Mouse (Mus musculus) cerebellum, adult 2 months (tissue): ENCODE measurements around the gene Phactr2. TPM values are rescaled to one million over a fixed set of nuclear protein-coding genes. Genes with fewer than 3 reads are reported as not detected.

ENCODE experiments used
- DNase-seq, 2 experiments: peaks; one replicate each; pipeline ENCODE4 v3.0.0; 2021
- H3K27ac ChIP-seq: fragments of 200-500 bp; 2 replicates; pipeline ENCODE4 v1.5.1; 2012; ENCODE audit warnings: low read length, control low read depth, inconsistent platforms; ENCODE audit not compliant: insufficient read depth
- H3K27me3 ChIP-seq: fragments of 200-500 bp; 2 replicates; pipeline ENCODE4 v1.6.1; 2012; ENCODE audit warnings: inconsistent platforms, mild to moderate bottlenecking, low read length, moderate library complexity; ENCODE audit not compliant: control insufficient read depth, insufficient read depth
- H3K4me1 ChIP-seq: fragments of 200-500 bp; 2 replicates; pipeline ENCODE4 v1.6.1; 2011; ENCODE audit warnings: low read length; ENCODE audit not compliant: control insufficient read depth, insufficient read depth
- H3K4me3 ChIP-seq: fragments of 200-500 bp; replicated peaks from 2 replicates; pipeline ENCODE3; 2011; ENCODE audit warnings: mild to moderate bottlenecking, low read depth, low read length, control low read depth; ENCODE audit not compliant: insufficient read depth
- CTCF ChIP-seq: fragments of 200-500 bp; IDR thresholded peaks from 2 replicates; pipeline ENCODE4 v1.5.1; 2011; ENCODE audit warnings: low read depth, mild to moderate bottlenecking, control low read depth, low read length, moderate library complexity, borderline replicate concordance; ENCODE audit not compliant: insufficient read depth
- POLR2A ChIP-seq: fragments of 200-500 bp; IDR thresholded peaks from 2 replicates; pipeline ENCODE4 v1.6.1; 2011; ENCODE audit warnings: low read length, control low read depth, borderline replicate concordance; ENCODE audit not compliant: insufficient read depth
- WGBS: fragments of 180-500 bp; shearing (Covaris S2); methylation state at CpG from one replicate; pipeline ENCODE4 v1.1.7; 2018; 5-methylcytosine and 5-hydroxymethylcytosine counted together
- polyA plus RNA-seq: library from polyadenylated mRNA; depleted of rRNA; stranded (reverse); fragments of >200 nt; gene quantifications from 2 replicates; pipeline ENCODE4 v1.2.3, GENCODE M21; 2012

Gene Phactr2
- polyA plus RNA-seq, 1 experiment = 11.9 TPM

GRCm38 (mm10) chr10:13360913-13361312, 113.3 kb downstream of the Phactr2 start:
- TF ChIP-seq POLR2A (no peak), CTCF (no peak)
- Histone ChIP-seq H3K27me3 (no peaks in the 10 kb centered on the region), H3K4me3 (no peak overlapping the region), H3K27ac (no peak overlapping the region), H3K4me1 (no peaks in the 10 kb centered on the region)
- DNase-seq = no peak

DNA sequence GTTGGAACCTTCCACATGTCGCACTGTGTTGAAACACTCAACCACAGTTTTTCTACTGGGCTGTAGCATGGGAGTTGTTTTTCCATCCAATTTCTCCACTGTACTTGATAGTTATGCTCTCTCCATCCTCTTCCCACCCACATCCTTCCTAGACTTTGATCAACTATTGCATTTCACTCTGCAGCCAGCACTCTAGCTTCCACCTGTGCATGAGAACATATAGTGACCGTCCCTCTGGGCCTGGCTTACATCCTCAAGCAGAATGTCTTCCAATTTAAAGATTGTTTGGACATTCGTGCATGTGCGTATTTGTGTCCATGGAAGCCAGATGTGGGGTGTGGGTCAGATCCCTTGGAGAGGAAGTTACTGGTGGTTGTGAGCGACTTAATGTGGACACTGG, 114.4 kb downstream of the Phactr2 start:
- no peak overlapping the region for H3K4me3 ChIP-seq
- WGBS = 96% methylated on average over 5 of the region's 5 CpGs
- H3K27me3 ChIP-seq = no peaks in the 10 kb centered on the region
- H3K27ac ChIP-seq = no peak overlapping the region
- DNase-seq = no peak
- no peak for TF ChIP-seq CTCF
- no peak for TF ChIP-seq POLR2A
- H3K4me1 ChIP-seq = no peaks in the 10 kb centered on the region

- Histone ChIP-seq H3K27ac (no peak overlapping the region), H3K4me1 (no peaks in the 10 kb centered on the region), H3K27me3 (no peaks in the 10 kb centered on the region; the same call in 1 of the 2 replicates), H3K4me3 (no peak overlapping the region)
- peak in 1 of 2 experiments; percentile 18 for DNase-seq
- TF ChIP-seq POLR2A (no peak), CTCF (no peak)
- WGBS = 10% methylated on average over 3 of the region's 3 CpGs
Observed at GRCm38 (mm10) chr10:13358679-13359078, 115.5 kb downstream of the Phactr2 start.

DNA sequence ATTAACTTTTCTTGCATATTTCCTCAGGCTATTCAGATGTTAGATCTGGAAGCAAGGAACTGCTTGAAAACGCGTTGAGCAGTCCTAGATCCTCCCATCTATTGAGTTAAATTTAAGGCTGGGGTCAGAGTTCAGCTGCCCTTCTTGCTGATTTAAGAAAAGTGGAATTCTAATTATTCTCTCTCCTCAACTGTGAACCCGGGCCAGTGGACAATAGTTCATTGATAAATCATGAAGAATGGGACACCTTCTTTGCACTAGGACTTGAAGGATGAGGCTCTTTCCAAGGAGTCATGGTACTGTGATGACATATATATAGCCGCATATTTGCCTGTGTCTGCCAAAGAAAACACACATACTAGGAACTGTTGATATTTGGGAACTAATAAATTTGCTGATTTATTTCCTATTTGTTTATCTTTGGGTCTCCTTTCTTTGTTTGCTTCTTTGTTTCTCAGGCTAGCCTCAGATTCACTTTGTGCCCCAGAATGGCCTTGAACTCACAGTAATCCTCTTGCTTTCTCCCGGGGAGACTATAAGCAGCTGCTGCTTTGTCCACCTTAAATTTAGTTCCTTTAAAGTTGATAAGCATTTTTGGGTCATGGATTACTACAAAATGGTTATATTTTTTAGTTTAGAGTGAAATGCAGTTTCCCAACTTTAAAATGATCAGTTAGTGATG, 127.5 kb downstream of the Phactr2 start:
- TF ChIP-seq POLR2A = no peak
- TF ChIP-seq CTCF = no peak

GRCm38 (mm10) chr10:13340583-13340982, 133.6 kb downstream of the Phactr2 start:
- TF ChIP-seq CTCF (no peak), POLR2A (no peak)
- H3K27ac ChIP-seq = no peak overlapping the region
- 93% methylated on average over 3 of the region's 3 CpGs for WGBS
- H3K27me3 ChIP-seq = no peaks in the 10 kb centered on the region
- DNase-seq = no peak
- H3K4me1 ChIP-seq = no peaks in the 10 kb centered on the region
- H3K4me3 ChIP-seq = no peak overlapping the region

More for the DNA sequence above, 127.5 kb downstream of the Phactr2 start:
- Histone ChIP-seq H3K27ac (no peak overlapping the region), H3K4me3 (no peak overlapping the region), H3K4me1 (no peaks in the 10 kb centered on the region), H3K27me3 (no peaks in the 10 kb centered on the region)
- WGBS = 48% methylated on average over 5 of the region's 5 CpGs
- DNase-seq = no peak

- WGBS = 91% methylated on average over 4 of the region's 4 CpGs
- TF ChIP-seq POLR2A (no peak), CTCF (no peak)
- H3K4me3 ChIP-seq = no peak overlapping the region
- DNase-seq = no peak
- no peaks in the 10 kb centered on the region for H3K4me1 ChIP-seq
- no peaks in the 10 kb centered on the region for H3K27me3 ChIP-seq
- H3K27ac ChIP-seq = no peak overlapping the region
Observed at GRCm38 (mm10) chr10:13336964-13337363, 137.2 kb downstream of the Phactr2 start.

GRCm38 (mm10) chr10:13335814-13336213, 138.4 kb downstream of the Phactr2 start:
- DNase-seq = no peak
- Histone ChIP-seq H3K4me3 (no peak overlapping the region), H3K27me3 (no peaks in the 10 kb centered on the region), H3K4me1 (no peaks in the 10 kb centered on the region), H3K27ac (no peak overlapping the region)
- WGBS = 66% methylated on average over 6 of the region's 6 CpGs
- TF ChIP-seq CTCF (no peak), POLR2A (no peak)

- no peak for DNase-seq
- no peak overlapping the region for H3K4me3 ChIP-seq
- TF ChIP-seq CTCF = no peak
- TF ChIP-seq POLR2A = no peak
- no peaks in the 10 kb centered on the region for H3K4me1 ChIP-seq
- H3K27ac ChIP-seq = no peak overlapping the region
- WGBS = 66% methylated on average over 6 of the region's 6 CpGs
- no peaks in the 10 kb centered on the region for H3K27me3 ChIP-seq
Observed at GRCm38 (mm10) chr10:13335347-13335746, 138.9 kb downstream of the Phactr2 start.

GRCm38 (mm10) chr10:13333781-13334180, 140.4 kb downstream of the Phactr2 start:
- no peak for DNase-seq
- Histone ChIP-seq H3K4me3 (no peak overlapping the region), H3K4me1 (no peaks in the 10 kb centered on the region), H3K27me3 (no peaks in the 10 kb centered on the region), H3K27ac (no peak overlapping the region)
- 61% methylated on average over 2 of the region's 2 CpGs for WGBS
- TF ChIP-seq CTCF = no peak
- no peak for TF ChIP-seq POLR2A
